Mouse (Mus musculus): ENCODE results near the gene Fem1b. TPM values are rescaled to one million over a fixed set of nuclear protein-coding genes. Genes with fewer than 3 reads are reported as not detected.
A peak's percentile ranks its signal among the peaks of the same experiment; 100 is the strongest.

Fem1b gene
- polyA plus RNA-seq, 1 experiment: 13.9 TPM

- H3K4me3 ChIP-seq (replicated peaks; ENCODE audit: extremely low read depth, low read depth, low read length): no peak overlapping the region
- no peak for TF ChIP-seq POLR2A (IDR thresholded peaks at IDR 0.05; ENCODE audit: borderline replicate concordance, extremely low read depth, low read depth, low read length)
- TF ChIP-seq CTCF (IDR thresholded peaks at IDR 0.05; ENCODE audit: insufficient read depth, low read length): no peak
- no peak for DNase-seq
- 92% methylated on average over 12 of the region's 12 CpGs for WGBS
- H3K4me1 ChIP-seq (ENCODE audit: control insufficient read depth, insufficient read depth, low read length): no peaks in the 10 kb centered on the region
These were observed 21.9 kb downstream of the Fem1b start for GRCm38 (mm10) chr9:62789856-62790255.

- no peak overlapping the region for H3K4me3 ChIP-seq (replicated peaks; ENCODE audit: extremely low read depth, low read depth, low read length)
- H3K4me1 ChIP-seq (ENCODE audit: control insufficient read depth, insufficient read depth, low read length): no peaks in the 10 kb centered on the region
- TF ChIP-seq CTCF (IDR thresholded peaks at IDR 0.05; ENCODE audit: insufficient read depth, low read length) (no peak), POLR2A (IDR thresholded peaks at IDR 0.05; ENCODE audit: borderline replicate concordance, extremely low read depth, low read depth, low read length) (no peak)
- no peak for DNase-seq
- WGBS: 78% methylated on average over 5 of the region's 5 CpGs
These were observed 25.0 kb downstream of the Fem1b start for GRCm38 (mm10) chr9:62786721-62787120.

- H3K4me3 ChIP-seq (replicated peaks; ENCODE audit: extremely low read depth, low read depth, low read length): no peak overlapping the region
- DNase-seq: no peak
- no peaks in the 10 kb centered on the region for H3K4me1 ChIP-seq (ENCODE audit: control insufficient read depth, insufficient read depth, low read length)
- 86% methylated on average over 2 of the region's 2 CpGs for WGBS
- TF ChIP-seq CTCF (IDR thresholded peaks at IDR 0.05; ENCODE audit: insufficient read depth, low read length) (peak; percentile 24; the same call in 1 of the 2 replicates), POLR2A (IDR thresholded peaks at IDR 0.05; ENCODE audit: borderline replicate concordance, extremely low read depth, low read depth, low read length) (no peak)
These were observed 27.5 kb downstream of the Fem1b start for GRCm38 (mm10) chr9:62784233-62784632.

GRCm38 (mm10) chr9:62782976-62783781, 28.6 kb downstream of the Fem1b start:
- no peak for DNase-seq
- 48% methylated on average over 16 of the region's 16 CpGs for WGBS
- no peak for TF ChIP-seq CTCF (IDR thresholded peaks at IDR 0.05; ENCODE audit: insufficient read depth, low read length)
- H3K4me1 ChIP-seq (ENCODE audit: control insufficient read depth, insufficient read depth, low read length): no peaks in the 10 kb centered on the region
- no peak overlapping the region for H3K4me3 ChIP-seq (replicated peaks; ENCODE audit: extremely low read depth, low read depth, low read length)

GRCm38 (mm10) chr9:62781965-62782364, 29.8 kb downstream of the Fem1b start:
- Histone ChIP-seq H3K4me1 (ENCODE audit: control insufficient read depth, insufficient read depth, low read length) (peaks cover 2% of the 10 kb centered on the region; the same call in 1 of the 2 replicates), H3K4me3 (replicated peaks; ENCODE audit: extremely low read depth, low read depth, low read length) (no peak overlapping the region)
- WGBS: 50% methylated on average over 3 of the region's 3 CpGs
- TF ChIP-seq CTCF (IDR thresholded peaks at IDR 0.05; ENCODE audit: insufficient read depth, low read length): no peak
- TF ChIP-seq POLR2A (IDR thresholded peaks at IDR 0.05; ENCODE audit: borderline replicate concordance, extremely low read depth, low read depth, low read length): no peak
- DNase-seq: peak; percentile 40

- no peak for TF ChIP-seq POLR2A (IDR thresholded peaks at IDR 0.05; ENCODE audit: borderline replicate concordance, extremely low read depth, low read depth, low read length)
- TF ChIP-seq CTCF (IDR thresholded peaks at IDR 0.05; ENCODE audit: insufficient read depth, low read length): no peak
- H3K4me3 ChIP-seq (replicated peaks; ENCODE audit: extremely low read depth, low read depth, low read length): no peak overlapping the region
- no peak for DNase-seq
- 79% methylated on average over 9 of the region's 9 CpGs for WGBS
- H3K4me1 ChIP-seq (ENCODE audit: control insufficient read depth, insufficient read depth, low read length): peaks cover 2% of the 10 kb centered on the region; the same call in 1 of the 2 replicates
These were observed 33.0 kb downstream of the Fem1b start for GRCm38 (mm10) chr9:62778721-62779120.

- DNase-seq: peak; percentile 65
- TF ChIP-seq POLR2A (IDR thresholded peaks at IDR 0.05; ENCODE audit: borderline replicate concordance, extremely low read depth, low read depth, low read length): no peak
- peak; percentile 81 for TF ChIP-seq CTCF (IDR thresholded peaks at IDR 0.05; ENCODE audit: insufficient read depth, low read length)
- peaks cover 2% of the 10 kb centered on the region; the same call in 1 of the 2 replicates for H3K4me1 ChIP-seq (ENCODE audit: control insufficient read depth, insufficient read depth, low read length)
- H3K4me3 ChIP-seq (replicated peaks; ENCODE audit: extremely low read depth, low read depth, low read length): no peak overlapping the region
- WGBS: 6% methylated on average over 5 of the region's 5 CpGs
These were observed 34.3 kb downstream of the Fem1b start for GRCm38 (mm10) chr9:62777461-62777860.

- 35% methylated on average over 4 of the region's 4 CpGs for WGBS
- peak; percentile 34 for DNase-seq
- Histone ChIP-seq H3K4me3 (replicated peaks; ENCODE audit: extremely low read depth, low read depth, low read length) (no peak overlapping the region), H3K4me1 (ENCODE audit: control insufficient read depth, insufficient read depth, low read length) (peaks cover 2% of the 10 kb centered on the region; the same call in 1 of the 2 replicates)
- TF ChIP-seq CTCF (IDR thresholded peaks at IDR 0.05; ENCODE audit: insufficient read depth, low read length) (no peak), POLR2A (IDR thresholded peaks at IDR 0.05; ENCODE audit: borderline replicate concordance, extremely low read depth, low read depth, low read length) (no peak)
These were observed 36.3 kb downstream of the Fem1b start for GRCm38 (mm10) chr9:62775464-62775863.

- no peak overlapping the region for H3K4me3 ChIP-seq (replicated peaks; ENCODE audit: extremely low read depth, low read depth, low read length)
- H3K4me1 ChIP-seq (ENCODE audit: control insufficient read depth, insufficient read depth, low read length): peaks cover 2% of the 10 kb centered on the region; the same call in 1 of the 2 replicates
- TF ChIP-seq CTCF (IDR thresholded peaks at IDR 0.05; ENCODE audit: insufficient read depth, low read length) (no peak), POLR2A (IDR thresholded peaks at IDR 0.05; ENCODE audit: borderline replicate concordance, extremely low read depth, low read depth, low read length) (no peak)
- 66% methylated on average over 8 of the region's 8 CpGs for WGBS
- DNase-seq: no peak
These were observed 39.0 kb downstream of the Fem1b start for GRCm38 (mm10) chr9:62772746-62773145.

- WGBS: 75% methylated on average over 5 of the region's 5 CpGs
- no peaks in the 10 kb centered on the region for H3K4me1 ChIP-seq (ENCODE audit: control insufficient read depth, insufficient read depth, low read length)
- TF ChIP-seq CTCF (IDR thresholded peaks at IDR 0.05; ENCODE audit: insufficient read depth, low read length) (no peak), POLR2A (IDR thresholded peaks at IDR 0.05; ENCODE audit: borderline replicate concordance, extremely low read depth, low read depth, low read length) (no peak)
- no peak overlapping the region for H3K4me3 ChIP-seq (replicated peaks; ENCODE audit: extremely low read depth, low read depth, low read length)
- DNase-seq: no peak
These were observed 43.4 kb downstream of the Fem1b start for GRCm38 (mm10) chr9:62768361-62768760.
